8 mouse cellular contexts compared by ENCODE assay signal in the genomic region with DNA sequence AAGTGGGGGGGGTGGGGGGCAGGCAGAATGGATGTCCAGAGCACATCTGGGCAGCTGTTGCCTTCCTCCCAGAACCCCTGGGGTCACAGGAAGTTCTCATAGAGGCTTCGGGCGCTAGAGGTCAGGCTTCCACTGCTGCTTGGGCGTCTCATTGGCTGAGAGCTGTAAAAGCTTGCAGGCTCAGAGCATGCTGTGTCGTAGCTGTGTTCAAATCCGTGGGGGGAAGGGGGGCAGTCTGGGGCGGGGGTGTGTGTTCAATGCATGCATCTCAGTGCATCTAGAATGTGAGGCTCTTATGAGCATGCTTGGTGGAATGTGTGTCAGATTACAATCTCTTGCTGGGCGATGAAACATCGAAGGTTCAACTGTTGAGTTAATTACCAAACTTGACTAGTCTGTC.
DNase-seq lines count a peak whose midpoint lies in the region; ATAC-seq and TF ChIP-seq lines count a peak whose summit lies in the region.

No protein-coding gene starts in this region.

- no peaks in the 10 kb centered on the region for H3K9me3 ChIP-seq in limb, embryonic 14.5 days (ENCODE audit: control insufficient read depth, low read length)

- 12% methylated on average over 8 of the region's 8 CpGs for WGBS in limb, embryonic 14.5 days

- intact Hi-C loops in heart, postnatal 36 days (cut with DNase I) = loop anchor here (5.0 kb wide), 1 partner anchor 247 kb away; no protein-coding TSS in a partner anchor
- intact Hi-C loops in left cerebral cortex, postnatal 36 days (cut with DNase I) = no loop called here

- no peaks in the 10 kb centered on the region for H3K27me3 ChIP-seq in limb, embryonic 14.5 days (ENCODE audit: control insufficient read depth, insufficient read depth, low read length)

- no peak for ATAC-seq in limb, embryonic 14.5 days (ENCODE audit: low FRiP score, low read depth)
- no peak for ATAC-seq in erythroblast, adult 5-6 weeks (replicated peaks; ENCODE audit: low FRiP score, poor library complexity, severe bottlenecking)
- no peak for ATAC-seq in monocyte, adult 5-6 weeks (replicated peaks; ENCODE audit: insufficient number of reproducible peaks, low FRiP score, low TSS enrichment, poor library complexity, severe bottlenecking)

- no peak overlapping the region for H3K9ac ChIP-seq in limb, embryonic 14.5 days (ENCODE audit: low read depth, low read length, severe bottlenecking)

- no peak overlapping the region for H3K27ac ChIP-seq in limb, embryonic 14.5 days (replicated peaks; ENCODE audit: low read depth, low read length)

- H3K4me3 ChIP-seq in limb, embryonic 14.5 days (replicated peaks; ENCODE audit: low read length) = no peak overlapping the region

- H3K4me2 ChIP-seq in limb, embryonic 14.5 days (replicated peaks; ENCODE audit: low read depth, low read length, severe bottlenecking) = no peak overlapping the region

- no peak for TF ChIP-seq POLR2A in limb, embryonic 14.5 days (IDR thresholded peaks at IDR 0.05; ENCODE audit: borderline replicate concordance, extremely low read depth, insufficient read depth, insufficient read length)

- peak; percentile 92 for DNase-seq in heart, adult 11 months
- no peak for DNase-seq in heart, postnatal 36 days
- peak; percentile 89 for DNase-seq in 3T3-L1 (ENCODE audit: low read depth, low spot score)
- peak; percentile 80 for DNase-seq in embryo, embryonic 11 days
- peak; percentile 21 for DNase-seq in limb, embryonic 14.5 days (ENCODE audit: low spot score)
- no peak for DNase-seq in left cerebral cortex, postnatal 36 days (ENCODE audit: low spot score in 2 of 2)

- H3K36me3 ChIP-seq in limb, embryonic 14.5 days (ENCODE audit: control insufficient read depth, insufficient read depth, low read length) = no peaks in the 10 kb centered on the region

- H3K4me1 ChIP-seq in limb, embryonic 14.5 days (ENCODE audit: control insufficient read depth, insufficient read depth, low read length) = peaks cover 5% of the 10 kb centered on the region; the same call in 1 of the 2 replicates

Comparison
In these comparisons a context has a peak if more than half of its experiments do, and no peak if none do; other contexts are left out.
1. DNase-seq: peak in heart, adult 11 months (single experiment), 3T3-L1 (single experiment), embryo, embryonic 11 days (single experiment) and limb, embryonic 14.5 days (single experiment); none in heart, postnatal 36 days (0 of 2) and left cerebral cortex, postnatal 36 days (0 of 2).